Mouse (Mus musculus) lung, postnatal 0 days (tissue): Measurements from ENCODE around the gene Cstl1. TPM values are rescaled to one million over a fixed set of nuclear protein-coding genes. Genes with fewer than 3 reads are reported as not detected.
"Not testable (repeated sequence)": the region's sequence is repeated elsewhere in the genome, so short reads cannot be mapped to it uniquely, and the experiment has no call there.

Experiments
- ATAC-seq: fragments of 200-750 bp; cut with Nextera tagmentation; 2 replicates; pipeline ENCODE4 v1.8.0; 2017; ENCODE audit warnings: moderate library complexity
- DNase-seq: peaks from one replicate; pipeline ENCODE4 v3.0.0-alpha.2; 2016; ENCODE audit warnings: low spot score
- H3K27ac ChIP-seq: fragments of 300-500 bp; sonication (generic); 2 replicates; pipeline ENCODE4 v1.5.1; 2014; ENCODE audit warnings: antibody characterized with exemption, mild to moderate bottlenecking, low read length, mixed read lengths
- H3K27me3 ChIP-seq: fragments of 300-500 bp; sonication (generic); replicated peaks from 2 replicates; pipeline ENCODE4 v1.6.1; 2014; ENCODE audit warnings: low read length, mixed read lengths; ENCODE audit not compliant: insufficient read depth
- H3K36me3 ChIP-seq: fragments of 300-500 bp; sonication (generic); 2 replicates; pipeline ENCODE4 v1.6.1; 2014; ENCODE audit warnings: low read length, mixed read lengths; ENCODE audit not compliant: insufficient read depth
- H3K4me1 ChIP-seq: fragments of 300-500 bp; sonication (generic); 2 replicates; pipeline ENCODE4 v1.6.1; 2014; ENCODE audit warnings: antibody characterized with exemption, low read depth, low read length, mixed read lengths; ENCODE audit not compliant: insufficient read depth
- H3K4me2 ChIP-seq: fragments of 300-500 bp; sonication (generic); replicated peaks from 2 replicates; pipeline ENCODE4 v1.6.1; 2014; ENCODE audit warnings: low read depth, mild to moderate bottlenecking, low read length, moderate library complexity, mixed read lengths
- H3K4me3 ChIP-seq: fragments of 300-500 bp; sonication (generic); 2 replicates; pipeline ENCODE4 v1.5.1; 2014; ENCODE audit warnings: low read depth, low read length
- H3K9ac ChIP-seq: fragments of 300-500 bp; sonication (generic); replicated peaks from 2 replicates; pipeline ENCODE4 v1.6.1; 2014; ENCODE audit warnings: low read depth, mild to moderate bottlenecking
- H3K9me3 ChIP-seq: fragments of 300-500 bp; sonication (generic); 2 replicates; pipeline ENCODE4 v1.6.1; 2016; ENCODE audit warnings: low read length, mixed read lengths
- CTCF ChIP-seq: IDR thresholded peaks from 2 replicates; pipeline ENCODE4 v1.5.1; 2016; ENCODE audit warnings: antibody characterized with exemption, mild to moderate bottlenecking
- EP300 ChIP-seq: IDR thresholded peaks from 2 replicates; pipeline ENCODE4 v1.6.1; 2016; ENCODE audit warnings: antibody characterized with exemption, mild to moderate bottlenecking, control low read depth
- WGBS: fragments of 180-500 bp; shearing (Covaris S2); extraction: QIAGEN DNeasy Blood & Tissue Kit; methylation state at CpG from one replicate; pipeline ENCODE4 v1.1.7; 2014; 5-methylcytosine and 5-hydroxymethylcytosine counted together
- polyA plus RNA-seq: library from polyadenylated mRNA; unstranded; fragments of >200 nt; fragmentation: Nextera tagmentation; extraction: Ambion mirVana; gene quantifications from 2 replicates; pipeline ENCODE4 v1.2.1, GENCODE M21; 2015

Cstl1 gene
- polyA plus RNA-seq, 1 experiment from 2014 or later: not detected

GRCm38 (mm10) chr2:148754310-148754846, 4.2 kb downstream of the Cstl1 start:
- no peak for DNase-seq
- Histone ChIP-seq H3K27ac (no peak overlapping the region), H3K9me3 (no peaks in the 10 kb centered on the region), H3K4me1 (no peaks in the 10 kb centered on the region), H3K4me2 (no peak overlapping the region), H3K4me3 (no peak overlapping the region), H3K9ac (no peak overlapping the region), H3K36me3 (no peaks in the 10 kb centered on the region), H3K27me3 (no peaks in the 10 kb centered on the region)
- TF ChIP-seq EP300 (no peak), CTCF (no peak)
- no peak for ATAC-seq
- 50% methylated on average over 1 of the region's 1 CpGs for WGBS

GRCm38 (mm10) chr2:148763648-148764388, 13.7 kb downstream of the Cstl1 start:
- Histone ChIP-seq H3K27me3 (no peaks in the 10 kb centered on the region), H3K9ac (no peak overlapping the region), H3K27ac (no peak overlapping the region), H3K4me2 (no peak overlapping the region), H3K4me1 (no peaks in the 10 kb centered on the region), H3K36me3 (no peaks in the 10 kb centered on the region), H3K9me3 (no peaks in the 10 kb centered on the region), H3K4me3 (no peak overlapping the region)
- 96% methylated on average over 1 of the region's 1 CpGs for WGBS
- no peak for TF ChIP-seq CTCF
- TF ChIP-seq EP300: peak; percentile 74
- peak; percentile 100 for ATAC-seq
- DNase-seq: peak; percentile 75

- not testable (repeated sequence) for H3K27me3 ChIP-seq, H3K4me2 ChIP-seq, ATAC-seq
Measured at GRCm38 (mm10) chr2:148771397-148771796, 21.2 kb downstream of the Cstl1 start, which contains the start of gene Cst11. Gene Cst11, minus strand, starts transcription at chr2:148771497.

GRCm38 (mm10) chr2:148781709-148782108, 31.6 kb downstream of the Cstl1 start, which contains the start of gene 8030411F24Rik:
Gene 8030411F24Rik, plus strand, starts transcription at chr2:148782009.
- H3K9me3 ChIP-seq: no peaks in the 10 kb centered on the region
- WGBS: 4% methylated on average over 1 of the region's 1 CpGs
- no peak for TF ChIP-seq EP300
- ATAC-seq: no peak
- no peaks in the 10 kb centered on the region for H3K4me1 ChIP-seq
- H3K36me3 ChIP-seq: no peaks in the 10 kb centered on the region
- no peak within 1 kb of the TSS for H3K4me3 ChIP-seq
- no peak within 1 kb of the TSS for H3K9ac ChIP-seq
- no peak for DNase-seq
- H3K4me2 ChIP-seq: no peak within 1 kb of the TSS
- H3K27ac ChIP-seq: no peak within 1 kb of the TSS
- no peaks in the 10 kb centered on the region for H3K27me3 ChIP-seq

More at GRCm38 (mm10) chr2:148771397-148771796, 21.2 kb downstream of the Cstl1 start, which contains the start of gene Cst11:
- not testable (repeated sequence) for H3K4me3 ChIP-seq, H3K4me1 ChIP-seq, DNase-seq, H3K27ac ChIP-seq, H3K9me3 ChIP-seq, H3K9ac ChIP-seq, H3K36me3 ChIP-seq
- 76% methylated on average over 4 of the region's 4 CpGs for WGBS

GRCm38 (mm10) chr2:148789142-148789541, 39.0 kb downstream of the Cstl1 start, which contains the start of gene Cst12:
Gene Cst12, plus strand, starts transcription at chr2:148789361.
- 91% methylated on average over 6 of the region's 6 CpGs for WGBS
- TF ChIP-seq EP300 (no peak), CTCF (no peak)
- Histone ChIP-seq H3K9me3 (no peaks in the 10 kb centered on the region), H3K4me1 (no peaks in the 10 kb centered on the region), H3K36me3 (no peaks in the 10 kb centered on the region), H3K4me2 (no peak within 1 kb of the TSS), H3K9ac (no peak within 1 kb of the TSS), H3K4me3 (no peak within 1 kb of the TSS), H3K27ac (no peak within 1 kb of the TSS), H3K27me3 (no peaks in the 10 kb centered on the region)
- no peak for DNase-seq
- ATAC-seq: no peak

GRCm38 (mm10) chr2:148798485-148798884, 48.3 kb downstream of the Cstl1 start, which contains the start of gene Cst8:
Gene Cst8, plus strand, starts transcription at chr2:148798785.
- no peaks in the 10 kb centered on the region for H3K27me3 ChIP-seq
- DNase-seq (no peak), ATAC-seq (0 out of 2 replicates have a peak, but pooled peaks have one; percentile 16)
- H3K4me3 ChIP-seq: no peak within 1 kb of the TSS
- H3K36me3 ChIP-seq: no peaks in the 10 kb centered on the region
- no peak within 1 kb of the TSS for H3K4me2 ChIP-seq
- H3K9me3 ChIP-seq: no peaks in the 10 kb centered on the region
- no peak for TF ChIP-seq EP300
- no peak for TF ChIP-seq CTCF
- no peaks in the 10 kb centered on the region for H3K4me1 ChIP-seq
- H3K9ac ChIP-seq: no peak within 1 kb of the TSS
- WGBS: 68% methylated on average over 1 of the region's 1 CpGs
- H3K27ac ChIP-seq: no peak within 1 kb of the TSS
